Mouse (Mus musculus) brain, embryonic 18.5 days (tissue): Measurements from ENCODE around the gene Ccdc134.

Experiments
- DNase-seq: peaks from one replicate; pipeline ENCODE4 v3.0.0-alpha.2; 2012; ENCODE audit warnings: low read depth, low spot score

Ccdc134 gene

DNA sequence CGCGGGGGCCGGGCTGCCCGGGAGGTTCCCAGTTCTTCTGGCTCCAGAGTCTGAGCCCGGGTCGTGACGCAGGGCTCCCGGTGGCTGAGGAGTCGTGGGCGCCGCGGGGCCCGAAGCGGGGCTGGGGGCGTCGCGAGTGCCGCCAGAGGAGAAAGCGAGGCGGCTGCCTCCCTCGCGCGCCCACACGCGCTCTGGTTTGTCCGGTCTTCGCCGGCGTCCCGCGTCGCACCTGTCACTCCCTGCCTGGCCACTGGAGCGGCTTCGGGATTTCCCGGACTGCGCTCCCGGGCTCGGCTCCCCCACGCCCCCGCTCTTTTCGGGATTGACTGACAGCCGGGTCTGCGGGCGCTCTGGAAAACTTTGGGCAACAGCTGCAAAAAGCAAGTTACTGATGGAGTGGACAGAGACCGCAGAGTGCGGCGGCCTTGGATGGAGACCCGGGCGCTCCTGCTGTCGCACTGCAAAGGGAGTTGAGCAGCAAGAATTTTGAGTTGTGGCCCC is 19.9 kb downstream of the Ccdc134 start:
- DNase-seq, result no peak

DNA sequence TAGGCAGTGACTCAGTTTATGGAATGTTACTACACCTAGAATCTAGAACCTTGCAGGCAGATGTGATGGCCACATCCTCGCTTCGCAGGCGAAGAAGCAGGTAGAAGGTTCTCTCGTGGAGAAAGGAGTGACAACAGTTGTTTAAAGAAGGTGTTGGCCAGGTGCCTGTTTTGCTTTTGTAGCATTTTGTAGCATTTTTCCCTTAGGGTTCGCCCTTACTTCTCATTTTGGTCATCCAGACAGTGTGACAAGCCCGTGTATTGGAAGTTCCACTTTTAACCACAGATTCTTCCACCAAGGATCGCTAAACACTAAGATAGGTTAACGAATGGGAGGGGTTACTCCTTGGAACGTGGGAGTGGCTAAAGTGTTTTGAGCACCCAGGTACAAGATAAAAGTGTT is 20.8 kb downstream of the Ccdc134 start:
- no peak for DNase-seq

DNA sequence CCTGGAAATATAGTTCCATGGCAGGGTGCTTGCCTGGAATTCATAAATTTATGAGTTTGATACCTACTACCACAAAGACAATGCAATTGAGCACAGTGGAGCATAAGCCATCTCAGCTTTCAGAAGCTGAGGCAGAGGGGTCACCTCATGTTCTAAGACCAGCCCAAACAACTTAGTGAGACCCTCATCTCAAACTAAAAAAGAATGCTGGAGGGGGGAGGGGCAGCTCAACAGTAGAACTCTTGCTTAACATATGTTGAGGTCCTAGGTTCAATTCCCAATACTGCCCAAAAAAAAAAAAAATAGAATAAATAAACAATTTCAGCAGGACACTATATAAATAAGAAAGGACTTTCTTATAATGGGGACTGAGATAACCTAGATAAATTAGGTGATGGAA is 22.3 kb downstream of the Ccdc134 start:
- DNase-seq, result no peak

DNA sequence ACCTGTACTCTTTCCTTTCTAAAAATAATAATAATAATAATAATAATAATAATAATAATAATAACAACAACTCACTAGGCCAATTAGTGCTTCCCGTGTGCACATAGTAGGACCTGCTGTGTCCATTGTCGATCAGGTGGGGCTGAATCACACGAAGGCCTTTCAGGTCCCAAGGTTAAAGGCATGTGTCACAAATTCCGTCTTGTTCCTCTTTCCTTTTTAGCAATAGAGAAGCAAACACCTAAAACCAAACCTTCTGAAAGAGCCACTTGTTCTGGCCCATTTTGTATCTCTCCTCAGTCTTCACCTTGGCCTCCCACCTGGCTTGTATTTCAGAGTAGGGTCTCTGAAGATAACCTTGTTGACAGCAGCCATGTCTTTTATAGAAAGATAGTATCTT is 23.5 kb downstream of the Ccdc134 start:
- no peak for DNase-seq

DNA sequence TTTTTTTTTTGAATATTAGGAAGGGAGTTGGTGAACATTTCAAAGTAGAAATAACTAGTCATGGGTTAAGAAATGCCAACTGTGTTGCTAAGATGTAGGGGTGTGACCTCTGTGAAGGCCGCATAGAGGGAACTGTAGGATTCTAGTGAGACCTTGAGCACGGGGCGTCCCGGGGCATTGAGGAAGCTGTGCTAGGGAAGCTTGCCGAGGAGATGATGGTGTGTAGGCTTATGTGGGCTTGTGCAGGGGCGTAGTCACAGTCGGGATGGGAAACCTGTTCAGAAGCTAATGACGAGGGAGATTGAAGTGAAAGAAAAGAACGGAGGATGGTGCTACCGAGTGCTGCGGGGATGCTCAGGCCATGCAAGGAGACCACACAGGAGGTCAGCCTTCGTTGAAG is 24.3 kb downstream of the Ccdc134 start:
- no peak for DNase-seq

DNA sequence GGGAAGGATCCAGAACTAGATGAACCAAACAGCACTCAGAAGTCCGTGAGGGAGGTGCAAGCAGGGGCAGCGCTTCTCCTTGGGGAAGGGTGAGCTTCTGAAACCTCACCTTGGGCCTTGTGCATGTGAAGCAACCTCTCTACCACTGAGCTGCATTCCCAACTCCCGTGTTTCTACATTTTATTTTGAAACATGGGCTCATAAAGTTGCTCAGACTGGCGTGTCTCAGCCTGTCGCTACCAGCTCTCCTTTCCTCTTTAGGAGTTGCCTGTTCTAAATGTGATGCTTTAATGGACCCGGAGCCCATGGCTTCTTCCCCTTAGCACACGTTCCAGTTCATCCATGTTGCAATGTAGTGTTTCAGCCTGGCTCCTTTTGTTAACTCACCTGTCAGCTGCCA is 24.7 kb downstream of the Ccdc134 start:
- no peak for DNase-seq

DNA sequence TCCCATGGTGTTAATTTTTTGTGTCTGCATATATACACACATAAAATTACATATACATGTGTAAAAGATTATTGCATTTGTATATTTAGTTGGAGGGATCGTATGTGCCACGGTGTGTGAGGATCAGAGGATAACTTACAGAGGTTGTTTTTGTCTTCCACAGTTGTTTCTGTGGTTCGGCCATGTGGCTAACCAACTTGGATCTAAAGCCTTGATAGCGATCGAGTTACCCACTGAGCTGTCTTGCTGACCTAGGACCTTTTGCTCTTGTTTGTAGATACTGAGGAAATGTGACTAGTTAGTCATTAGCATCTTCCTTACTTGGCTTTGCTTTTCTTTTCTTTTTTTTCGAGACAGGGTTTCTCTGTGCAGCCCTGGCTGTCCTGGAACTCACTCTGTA is 28.6 kb downstream of the Ccdc134 start:
- DNase-seq, result no peak

DNA sequence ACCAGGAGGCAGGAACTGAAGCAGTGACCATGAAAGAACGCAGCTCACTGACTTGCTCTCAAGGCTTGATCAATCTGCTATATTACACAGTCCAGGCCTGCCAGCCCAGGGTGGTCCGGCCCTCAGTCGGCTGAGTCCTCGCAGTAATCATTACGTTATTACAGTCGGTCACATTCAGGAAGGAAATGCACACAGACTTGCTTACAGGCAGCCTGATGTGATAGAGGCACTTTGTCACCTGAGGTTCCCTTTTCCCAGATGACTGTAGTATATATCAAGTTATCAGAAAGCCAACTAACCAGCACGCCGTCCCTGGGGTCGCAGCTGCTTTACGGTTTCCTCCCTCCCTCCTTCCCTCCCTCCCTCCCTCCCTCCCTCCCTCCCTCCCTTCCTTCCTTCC is 29.2 kb downstream of the Ccdc134 start:
- no peak for DNase-seq

DNA sequence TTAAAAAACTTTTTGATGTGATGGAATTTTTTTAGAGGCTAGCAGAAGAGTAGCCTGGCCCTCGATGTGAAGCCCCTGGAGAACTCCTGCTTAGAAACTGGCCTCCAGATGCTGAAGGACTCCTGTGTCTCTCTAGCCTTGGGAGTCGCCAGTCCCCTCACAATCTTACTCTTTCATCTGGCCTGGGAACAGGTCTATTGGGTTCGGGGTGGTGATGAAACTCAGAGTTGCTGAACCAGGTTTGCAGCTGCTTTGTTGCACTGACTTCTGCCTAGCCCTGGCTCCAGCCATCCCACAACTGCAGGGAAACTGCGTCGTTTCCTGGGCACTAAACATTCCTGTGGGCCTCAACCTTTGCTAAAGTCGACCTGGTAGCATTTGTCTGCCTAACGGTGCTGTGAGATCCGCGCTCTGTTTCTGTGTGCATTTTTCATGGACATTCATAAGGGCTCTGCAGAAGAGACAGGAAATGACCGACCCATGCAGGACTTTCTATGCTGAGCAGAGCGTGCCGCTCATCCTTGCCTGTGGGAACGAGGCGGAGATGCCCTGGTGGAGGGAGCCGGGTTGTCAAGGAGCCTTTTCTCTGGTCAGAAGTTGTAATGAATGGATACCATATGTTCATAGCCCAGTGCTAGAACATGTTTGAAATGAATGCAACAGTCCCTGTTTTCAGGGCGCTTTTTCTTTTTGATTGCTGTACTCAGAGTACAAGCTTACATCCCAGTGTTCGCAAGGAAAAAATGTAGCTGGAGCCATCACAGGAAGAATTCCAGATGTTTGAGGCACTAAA is 30.7 kb downstream of the Ccdc134 start:
- no peak for DNase-seq

DNA sequence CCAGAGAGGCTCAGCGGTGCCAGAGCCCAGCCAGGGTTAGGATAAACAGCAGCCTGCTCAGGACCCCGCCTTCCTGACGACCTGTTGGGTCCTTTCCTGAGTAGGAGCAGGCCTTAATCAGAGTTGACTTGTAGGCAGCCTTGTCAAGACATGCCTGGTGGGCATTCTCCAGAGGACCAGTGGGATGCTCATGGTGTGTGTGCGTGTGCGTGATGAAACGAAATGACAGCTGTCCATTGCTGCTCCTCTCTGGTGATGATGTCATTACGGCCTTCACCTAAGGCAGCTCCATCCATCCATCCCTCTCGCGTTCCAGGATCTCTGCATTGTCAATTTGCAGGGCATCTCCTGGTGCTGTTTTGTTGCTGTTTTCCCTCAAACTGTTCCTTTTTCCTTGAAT is 31.7 kb downstream of the Ccdc134 start:
- no peak for DNase-seq

DNA sequence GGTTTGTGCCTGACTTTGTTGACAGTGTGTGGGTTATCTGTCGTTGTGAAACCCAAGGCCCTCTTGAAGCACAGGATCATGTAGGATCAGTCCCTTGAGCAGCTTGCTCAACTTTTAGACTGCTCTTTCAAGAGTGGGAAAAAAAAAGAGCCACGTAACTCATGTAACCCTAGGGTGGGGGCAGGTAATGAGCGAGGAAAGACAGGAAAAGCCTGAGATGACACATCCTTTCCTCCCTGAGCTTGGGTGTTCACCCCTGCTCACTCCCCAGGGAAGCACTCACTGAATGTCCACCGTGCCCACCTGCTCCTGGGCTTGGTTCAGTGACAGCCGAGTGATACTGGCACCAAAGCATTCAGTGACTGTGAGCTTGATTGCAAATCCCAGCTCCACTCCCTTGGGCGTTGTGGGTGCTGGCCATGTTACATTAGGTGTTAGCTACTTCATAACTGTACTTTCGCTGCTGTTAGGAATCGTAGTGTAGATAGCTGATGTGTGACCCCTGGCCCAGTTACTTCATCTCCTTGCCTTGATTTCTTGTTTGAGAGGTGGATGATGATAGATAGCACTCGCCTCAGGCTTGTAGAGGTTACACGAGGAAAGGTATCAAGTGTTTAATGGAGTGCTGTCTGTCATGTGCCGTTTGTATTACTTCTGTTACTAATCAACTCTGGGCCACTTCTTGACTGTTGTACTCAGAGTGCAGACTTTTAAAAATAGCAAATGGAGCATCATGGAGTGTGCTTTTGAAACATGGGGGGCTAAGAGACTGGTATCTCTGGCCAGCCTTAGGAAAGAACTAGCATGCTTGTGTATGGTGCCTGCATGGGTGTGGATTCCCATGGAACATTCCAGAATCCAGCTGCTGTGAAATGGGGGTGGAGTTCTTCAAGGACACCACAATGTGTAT is 33.3 kb downstream of the Ccdc134 start:
- no peak for DNase-seq

DNA sequence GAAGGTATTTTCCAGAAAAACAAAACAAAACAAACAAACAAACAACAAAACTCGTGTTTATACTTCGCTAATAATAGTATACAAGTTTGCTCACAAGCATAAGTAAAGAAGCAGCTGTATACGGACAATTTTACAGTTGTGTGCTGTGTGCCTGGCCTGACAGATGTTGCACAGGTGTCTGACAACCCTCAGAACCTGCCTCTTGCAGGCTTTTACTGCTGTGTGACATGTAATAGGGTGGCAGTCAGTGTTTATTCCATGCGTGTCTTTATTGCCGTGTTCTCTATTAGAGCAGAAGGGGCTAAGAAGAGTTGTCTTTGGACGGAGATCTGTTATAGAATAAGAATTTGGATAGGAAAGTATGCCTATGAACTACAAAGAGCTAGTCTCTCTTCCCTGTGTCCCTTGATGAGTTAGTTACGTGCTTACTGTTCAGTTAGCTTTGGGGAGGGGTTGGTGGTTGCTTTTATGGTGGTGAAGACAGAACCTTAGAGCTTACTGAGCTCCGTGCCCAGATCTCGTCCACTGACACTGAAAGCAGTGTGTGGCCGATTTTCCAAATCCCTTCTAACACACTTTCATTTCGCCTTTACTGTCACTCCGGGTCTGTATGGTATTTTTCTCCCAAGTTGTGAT is 34.4 kb downstream of the Ccdc134 start:
- DNase-seq, result no peak

DNA sequence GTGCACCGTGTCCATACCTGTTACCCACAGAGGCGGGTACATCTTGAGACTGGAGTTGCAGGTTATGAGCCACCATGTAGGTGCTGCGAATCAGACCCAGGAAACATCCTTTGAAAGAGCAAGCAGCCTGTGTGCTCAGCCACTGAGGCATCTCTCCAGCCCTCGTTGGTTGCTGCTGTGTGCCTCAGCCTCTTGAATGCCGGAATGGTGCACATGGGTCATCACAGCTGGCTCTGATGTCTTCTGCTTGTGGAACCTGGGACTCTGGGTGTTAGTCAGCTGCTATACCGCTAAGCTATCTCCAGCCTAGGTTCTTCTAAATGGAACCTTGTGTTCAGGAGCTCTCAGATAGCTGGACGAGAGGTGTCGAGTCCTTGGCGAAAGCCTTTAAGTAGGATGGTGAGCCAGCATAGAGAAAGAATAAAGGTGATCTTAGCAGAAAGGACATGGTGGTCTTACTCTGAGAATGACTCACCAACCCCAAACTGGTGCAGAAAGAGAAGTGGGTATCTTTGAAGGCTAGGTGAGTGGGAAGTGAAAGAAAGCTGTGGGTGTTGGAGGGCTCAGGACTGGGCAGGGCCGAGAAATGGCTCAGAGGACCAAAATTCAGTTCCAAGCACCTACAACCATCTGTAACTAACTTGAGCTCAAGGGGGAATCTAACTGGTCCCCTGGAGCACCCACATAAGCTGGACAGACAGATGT is 35.8 kb downstream of the Ccdc134 start:
- DNase-seq, result no peak

DNA sequence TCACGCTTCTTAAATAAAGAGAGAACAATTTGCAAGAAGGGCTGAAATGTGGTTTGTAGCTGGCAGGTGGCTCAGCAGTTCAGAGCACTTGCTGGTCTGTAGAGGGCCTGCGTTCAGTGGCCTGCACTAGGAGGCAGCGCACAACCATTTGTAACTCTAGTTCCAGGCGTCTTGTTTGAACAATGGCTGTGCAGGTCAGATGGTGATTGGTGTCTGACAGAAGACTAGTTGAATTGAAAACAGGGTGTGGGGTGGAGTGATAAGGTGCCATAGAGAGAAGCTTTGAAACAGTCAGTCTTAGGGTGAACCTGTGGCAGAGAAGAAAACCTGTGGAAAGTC is 36.3 kb downstream of the Ccdc134 start:
- no peak for DNase-seq

DNA sequence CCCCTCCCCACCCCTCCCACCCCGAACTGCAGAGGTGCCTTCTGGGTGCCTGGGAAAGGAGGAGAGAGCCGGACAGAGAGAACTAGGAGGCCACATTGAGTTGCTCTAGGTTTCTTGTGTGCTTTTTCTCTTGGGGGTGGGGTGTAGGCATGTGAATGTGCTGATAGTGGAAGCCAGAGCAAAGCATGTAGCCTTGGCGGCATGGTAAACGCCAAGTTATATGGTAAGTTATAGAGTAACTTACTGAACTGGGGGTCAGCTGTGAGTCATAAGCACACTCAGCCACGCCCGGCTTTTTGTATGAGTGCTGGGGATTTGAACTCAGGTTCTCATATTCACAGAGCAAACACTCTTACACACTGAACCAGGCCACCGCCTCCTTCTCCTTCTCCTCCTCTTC is 36.8 kb downstream of the Ccdc134 start:
- no peak for DNase-seq

DNA sequence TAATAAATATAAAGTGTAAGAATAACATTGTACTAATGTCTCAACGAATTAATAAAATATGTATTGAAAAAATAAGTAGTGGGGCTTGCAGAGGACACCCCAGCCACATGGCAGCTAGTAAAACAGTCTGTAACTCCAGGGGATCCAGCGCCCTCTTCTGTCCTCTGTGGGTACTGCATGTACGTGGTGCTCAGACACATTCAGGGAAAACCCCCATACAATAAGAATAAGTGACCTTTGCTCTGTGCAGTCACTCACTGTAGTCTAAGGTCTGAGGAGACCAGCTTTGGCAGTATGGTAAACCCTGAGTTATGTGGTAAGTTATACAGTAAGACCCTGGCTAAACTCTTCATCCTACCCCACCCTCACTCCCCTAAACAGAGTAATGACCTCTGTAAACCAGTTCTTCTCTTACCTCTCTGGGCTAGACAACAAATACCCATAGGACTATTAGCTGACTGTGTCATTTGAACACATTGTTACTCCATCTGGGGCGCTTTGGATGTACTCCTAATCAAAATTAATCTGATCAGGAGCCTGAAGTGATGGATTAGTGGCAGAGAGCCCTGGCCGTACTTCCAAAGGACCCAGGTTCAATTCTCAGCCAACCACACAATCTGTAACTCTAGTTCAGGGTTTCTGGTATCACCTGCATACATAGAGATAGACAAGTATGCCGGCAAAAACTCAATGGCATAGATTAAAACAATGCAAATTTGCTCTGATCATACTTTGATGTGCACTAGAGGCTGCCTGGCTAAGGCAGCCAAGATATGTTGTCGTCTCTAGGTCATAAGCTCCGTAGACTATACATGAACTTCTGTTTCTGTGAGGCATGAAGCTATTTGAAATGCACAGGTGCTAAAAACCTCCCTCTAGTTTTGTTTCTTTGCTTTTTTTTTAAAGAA is 37.9 kb downstream of the Ccdc134 start:
- DNase-seq, result no peak

DNA sequence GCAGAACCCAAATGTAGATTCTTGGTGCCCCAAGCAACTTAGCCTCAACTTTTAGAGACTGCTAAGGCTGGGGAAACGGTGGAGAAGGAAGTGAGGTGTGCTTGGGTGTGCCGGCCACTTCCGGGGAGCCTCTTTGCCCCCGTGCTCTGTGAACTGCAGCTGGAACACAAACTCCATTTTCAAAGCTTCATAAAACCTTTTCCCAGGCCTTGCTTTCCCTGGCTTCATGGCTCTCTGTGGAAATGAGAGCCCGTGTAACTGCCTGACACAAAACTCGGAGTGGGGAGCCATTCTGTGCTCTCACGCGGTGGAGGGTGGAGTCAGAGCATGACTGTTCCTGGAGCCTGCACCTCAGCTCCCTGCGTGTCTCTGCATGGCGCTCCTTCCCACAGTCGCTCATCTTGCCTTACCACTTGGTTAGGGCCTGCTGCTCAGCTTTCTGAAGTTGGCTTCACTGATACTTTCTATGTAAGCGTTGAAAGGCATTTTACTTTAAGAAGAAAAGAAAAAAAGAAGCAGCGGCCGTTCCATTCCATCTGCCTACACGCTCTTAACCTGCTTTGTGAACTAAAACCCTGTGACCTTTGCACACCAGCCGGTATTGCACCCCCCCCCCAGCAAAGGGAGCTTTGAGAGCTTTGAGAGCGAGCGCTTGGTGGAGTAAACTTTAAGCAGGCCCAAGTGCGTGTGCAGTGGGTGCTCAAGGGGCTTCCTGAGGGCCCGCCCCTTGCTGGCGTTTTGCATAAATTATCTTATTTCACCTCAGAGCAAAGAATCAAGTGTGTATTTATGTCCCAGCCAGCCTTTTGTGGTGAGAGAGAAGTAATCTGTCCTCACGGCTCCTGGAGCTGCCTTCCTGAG is 38.7 kb downstream of the Ccdc134 start:
- no peak for DNase-seq

DNA sequence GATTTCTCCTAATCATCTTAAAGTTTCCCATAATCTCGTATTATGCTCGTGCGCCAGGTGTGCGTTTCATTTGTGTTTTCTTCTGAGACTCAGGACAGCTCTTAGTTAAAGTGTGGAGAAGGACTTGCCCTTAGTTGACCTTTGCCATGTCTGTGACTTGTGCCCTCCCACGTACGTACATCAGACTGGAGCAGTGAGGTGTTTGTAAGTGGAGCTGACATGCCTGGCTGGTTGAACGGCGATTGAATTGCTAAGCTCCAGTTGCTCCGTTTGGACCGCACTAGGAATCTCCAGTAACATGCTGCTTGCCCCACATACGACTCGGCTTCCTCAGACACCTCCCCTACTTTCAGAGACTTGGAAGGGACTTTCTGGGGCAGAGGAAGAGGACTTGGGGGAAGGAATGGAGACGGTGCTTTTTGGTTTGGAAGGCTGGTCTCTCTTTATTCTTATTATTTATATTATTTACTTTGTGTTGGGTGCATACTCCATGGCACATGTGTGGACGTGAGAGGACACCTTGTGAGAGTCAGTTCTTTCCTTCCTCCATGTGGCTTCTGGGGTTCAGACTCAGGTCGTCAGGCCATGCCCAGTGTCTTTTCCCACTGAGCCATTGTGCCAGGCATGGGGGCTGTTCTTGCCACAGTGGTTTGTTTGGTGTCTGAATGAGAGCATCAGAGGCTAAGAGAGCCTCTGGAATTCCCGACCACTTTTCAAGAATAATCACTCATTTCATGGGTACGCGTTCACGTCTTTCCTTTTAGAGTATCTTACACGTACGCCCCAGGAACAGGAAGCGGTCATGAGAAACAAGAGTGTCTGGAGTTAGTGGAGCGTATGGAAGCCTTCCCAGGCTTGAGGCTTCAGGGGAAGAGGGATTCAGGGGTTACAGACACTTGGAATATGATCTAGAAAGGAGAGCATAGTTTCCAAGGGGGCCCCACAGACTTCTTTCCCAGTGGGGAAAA is 39.8 kb downstream of the Ccdc134 start:
- DNase-seq, result no peak

DNA sequence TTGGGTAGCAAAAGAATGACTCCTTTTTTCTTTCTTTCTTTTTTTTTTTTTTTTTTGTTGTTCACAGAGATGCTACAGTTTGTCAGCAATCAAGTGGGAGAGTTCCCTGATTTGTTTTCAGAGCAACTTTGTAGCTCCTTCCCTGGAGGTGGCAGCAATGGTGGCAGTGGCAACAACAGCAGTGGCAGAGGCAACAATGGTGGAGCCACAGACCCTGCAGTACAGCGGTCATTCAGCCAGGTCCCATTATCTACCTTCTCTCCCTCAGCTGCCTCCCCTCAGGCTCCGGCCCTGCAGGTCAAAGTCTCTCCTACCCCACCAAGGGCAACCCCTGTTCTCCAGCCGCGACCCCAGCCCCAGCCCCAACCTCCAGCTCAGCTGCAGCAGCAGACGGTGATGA is 41.9 kb downstream of the Ccdc134 start:
- no peak for DNase-seq
